Mouse (Mus musculus) neural tube, embryonic 13.5 days (tissue): ENCODE results near the gene Pdzrn3. TPM values are rescaled to one million over a fixed set of nuclear protein-coding genes. Genes with fewer than 3 reads are reported as not detected.
A peak's percentile ranks its signal among the peaks of the same experiment; 100 is the strongest.

ENCODE experiments used
- ATAC-seq: fragments of 200-750 bp; cut with Nextera tagmentation; 2 replicates; pipeline ENCODE4 v1.8.0; 2017; ENCODE audit warnings: low read depth, mild to moderate bottlenecking, moderate TSS enrichment, moderate library complexity
- H3K27ac ChIP-seq: fragments of 300-500 bp; sonication (generic); replicated peaks from 2 replicates; pipeline ENCODE4 v1.5.1; 2015; ENCODE audit warnings: moderate library complexity, mild to moderate bottlenecking, inconsistent platforms
- H3K27me3 ChIP-seq: fragments of 300-500 bp; sonication (generic); 2 replicates; pipeline ENCODE4 v1.6.1; 2015; ENCODE audit warnings: mild to moderate bottlenecking, inconsistent platforms
- H3K36me3 ChIP-seq: fragments of 300-500 bp; sonication (generic); 2 replicates; pipeline ENCODE4 v1.6.1; 2015; ENCODE audit warnings: mild to moderate bottlenecking, inconsistent platforms
- H3K4me1 ChIP-seq: fragments of 300-500 bp; sonication (generic); replicated peaks from 2 replicates; pipeline ENCODE4 v1.6.1; 2015; ENCODE audit warnings: inconsistent platforms
- H3K4me2 ChIP-seq: fragments of 300-500 bp; sonication (generic); 2 replicates; pipeline ENCODE4 v1.6.1; 2015; ENCODE audit warnings: inconsistent platforms, mild to moderate bottlenecking, moderate library complexity
- H3K4me3 ChIP-seq: fragments of 300-500 bp; sonication (generic); 2 replicates; pipeline ENCODE4 v1.5.1; 2015; ENCODE audit warnings: mild to moderate bottlenecking, inconsistent platforms
- H3K9ac ChIP-seq: fragments of 300-500 bp; sonication (generic); 2 replicates; pipeline ENCODE4 v1.6.1; 2015; ENCODE audit warnings: moderate library complexity, mild to moderate bottlenecking, inconsistent platforms
- H3K9me3 ChIP-seq: fragments of 300-500 bp; sonication (generic); 2 replicates; pipeline ENCODE4 v1.6.1; 2016; ENCODE audit warnings: inconsistent platforms
- WGBS: fragments of 180-500 bp; shearing (Covaris S2); methylation state at CpG from one replicate; pipeline ENCODE4 v1.1.7; 2015; 5-methylcytosine and 5-hydroxymethylcytosine counted together
- polyA plus RNA-seq: library from polyadenylated mRNA; unstranded; fragments of >200 nt; fragmentation: Nextera tagmentation; extraction: Ambion mirVana; gene quantifications from 2 replicates; pipeline ENCODE4 v1.2.1, GENCODE M21; 2015

The Pdzrn3 gene
- polyA plus RNA-seq, 1 experiment from 2014 or later: 25.5 TPM

GRCm38 (mm10) chr6:101198943-101199298 lies 178.8 kb downstream of the Pdzrn3 start:
- Histone ChIP-seq H3K9me3 (no peaks in the 10 kb centered on the region), H3K36me3 (no peaks in the 10 kb centered on the region), H3K9ac (peak overlapping the region; percentile 69), H3K4me1 (peaks cover 57% of the 10 kb centered on the region), H3K27ac (peak overlapping the region; percentile 86), H3K27me3 (no peaks in the 10 kb centered on the region), H3K4me3 (peak overlapping the region; percentile 47), H3K4me2 (peak overlapping the region; percentile 77)
- 2% methylated on average over 8 of the region's 8 CpGs for WGBS
- peak; percentile 82 for ATAC-seq

- 3% methylated on average over 24 of the region's 24 CpGs for WGBS
- Histone ChIP-seq H3K4me1 (peaks cover 62% of the 10 kb centered on the region), H3K36me3 (no peaks in the 10 kb centered on the region), H3K4me2 (peak overlapping the region; percentile 77), H3K9me3 (no peaks in the 10 kb centered on the region), H3K9ac (peak overlapping the region; percentile 69), H3K27ac (peak overlapping the region; percentile 86), H3K27me3 (no peaks in the 10 kb centered on the region), H3K4me3 (peak overlapping the region; percentile 47)
- peak; percentile 70 for ATAC-seq
Measured at GRCm38 (mm10) chr6:101198284-101198942, 179.3 kb downstream of the Pdzrn3 start.

GRCm38 (mm10) chr6:101197642-101198041 lies 180.1 kb downstream of the Pdzrn3 start:
- Histone ChIP-seq H3K4me3 (peak overlapping the region; percentile 47), H3K27ac (peak overlapping the region; percentile 86), H3K9ac (peak overlapping the region; percentile 46), H3K4me1 (peaks cover 67% of the 10 kb centered on the region), H3K9me3 (no peaks in the 10 kb centered on the region), H3K4me2 (peak overlapping the region; percentile 77), H3K36me3 (no peaks in the 10 kb centered on the region), H3K27me3 (no peaks in the 10 kb centered on the region)
- WGBS: 6% methylated on average over 5 of the region's 5 CpGs
- no peak for ATAC-seq

GRCm38 (mm10) chr6:101195891-101196290 lies 181.8 kb downstream of the Pdzrn3 start:
- Histone ChIP-seq H3K36me3 (peaks cover 5% of the 10 kb centered on the region; the same call in 1 of the 2 replicates), H3K9ac (peak overlapping the region; percentile 46; the same call in 1 of the 2 replicates), H3K4me3 (peak overlapping the region; percentile 47), H3K4me1 (peaks cover 67% of the 10 kb centered on the region), H3K9me3 (no peaks in the 10 kb centered on the region), H3K4me2 (peak overlapping the region; percentile 77), H3K27me3 (no peaks in the 10 kb centered on the region), H3K27ac (peak overlapping the region; percentile 56; the same call in 1 of the 2 replicates)
- WGBS: 56% methylated on average over 5 of the region's 5 CpGs
- no peak for ATAC-seq

GRCm38 (mm10) chr6:101194386-101194925 lies 183.2 kb downstream of the Pdzrn3 start:
- peak overlapping the region; percentile 74; the same call in 1 of the 2 replicates for H3K27ac ChIP-seq
- peaks cover 62% of the 10 kb centered on the region for H3K4me1 ChIP-seq
- WGBS: 31% methylated on average over 8 of the region's 8 CpGs
- no peak for ATAC-seq
- H3K36me3 ChIP-seq: peaks cover 9% of the 10 kb centered on the region; the same call in 1 of the 2 replicates
- H3K9me3 ChIP-seq: no peaks in the 10 kb centered on the region
- no peaks in the 10 kb centered on the region for H3K27me3 ChIP-seq
- H3K9ac ChIP-seq: 0 out of 2 replicates have a peak overlapping the region, but pooled peaks have one; percentile 46
- peak overlapping the region; percentile 77 for H3K4me2 ChIP-seq
- no peak overlapping the region for H3K4me3 ChIP-seq

- H3K4me2 ChIP-seq: no peak overlapping the region
- WGBS: 91% methylated on average over 5 of the region's 5 CpGs
- H3K4me1 ChIP-seq: peaks cover 43% of the 10 kb centered on the region
- no peak overlapping the region for H3K27ac ChIP-seq
- H3K36me3 ChIP-seq: peaks cover 9% of the 10 kb centered on the region; the same call in 1 of the 2 replicates
- no peak overlapping the region for H3K4me3 ChIP-seq
- H3K9me3 ChIP-seq: no peaks in the 10 kb centered on the region
- no peak for ATAC-seq
- H3K27me3 ChIP-seq: no peaks in the 10 kb centered on the region
- H3K9ac ChIP-seq: no peak overlapping the region
Measured at GRCm38 (mm10) chr6:101191576-101191975, 186.1 kb downstream of the Pdzrn3 start.

GRCm38 (mm10) chr6:101187322-101187721 lies 190.4 kb downstream of the Pdzrn3 start:
- Histone ChIP-seq H3K4me2 (no peak overlapping the region), H3K27me3 (no peaks in the 10 kb centered on the region), H3K27ac (no peak overlapping the region), H3K9me3 (no peaks in the 10 kb centered on the region), H3K9ac (no peak overlapping the region), H3K4me3 (no peak overlapping the region), H3K4me1 (peaks cover 18% of the 10 kb centered on the region), H3K36me3 (peaks cover 9% of the 10 kb centered on the region; the same call in 1 of the 2 replicates)
- 62% methylated on average over 6 of the region's 6 CpGs for WGBS
- ATAC-seq: no peak

- 80% methylated on average over 3 of the region's 3 CpGs for WGBS
- Histone ChIP-seq H3K27me3 (no peaks in the 10 kb centered on the region), H3K36me3 (peaks cover 9% of the 10 kb centered on the region; the same call in 1 of the 2 replicates), H3K9me3 (no peaks in the 10 kb centered on the region), H3K9ac (no peak overlapping the region), H3K4me2 (no peak overlapping the region), H3K4me1 (peaks cover 18% of the 10 kb centered on the region), H3K27ac (no peak overlapping the region), H3K4me3 (no peak overlapping the region)
- no peak for ATAC-seq
Measured at GRCm38 (mm10) chr6:101186887-101187286, 190.8 kb downstream of the Pdzrn3 start.

GRCm38 (mm10) chr6:101184103-101184785 lies 193.5 kb downstream of the Pdzrn3 start:
- no peak for ATAC-seq
- no peaks in the 10 kb centered on the region for H3K36me3 ChIP-seq
- H3K9ac ChIP-seq: no peak overlapping the region
- no peak overlapping the region for H3K4me3 ChIP-seq
- H3K4me1 ChIP-seq: peaks cover 18% of the 10 kb centered on the region
- H3K9me3 ChIP-seq: no peaks in the 10 kb centered on the region
- no peak overlapping the region for H3K4me2 ChIP-seq
- no peak overlapping the region for H3K27ac ChIP-seq
- H3K27me3 ChIP-seq: no peaks in the 10 kb centered on the region
- 51% methylated on average over 10 of the region's 10 CpGs for WGBS

- no peak for ATAC-seq
- 74% methylated on average over 7 of the region's 7 CpGs for WGBS
- H3K9me3 ChIP-seq: no peaks in the 10 kb centered on the region
- H3K27me3 ChIP-seq: no peaks in the 10 kb centered on the region
- no peak overlapping the region for H3K4me3 ChIP-seq
- peaks cover 22% of the 10 kb centered on the region for H3K4me1 ChIP-seq
- H3K27ac ChIP-seq: no peak overlapping the region
- peaks cover 44% of the 10 kb centered on the region for H3K36me3 ChIP-seq
- H3K9ac ChIP-seq: no peak overlapping the region
- no peak overlapping the region for H3K4me2 ChIP-seq
Measured at GRCm38 (mm10) chr6:101170699-101171098, 207.0 kb downstream of the Pdzrn3 start.

GRCm38 (mm10) chr6:101153511-101153921 lies 224.2 kb downstream of the Pdzrn3 start:
- Histone ChIP-seq H3K27ac (no peak overlapping the region), H3K27me3 (no peaks in the 10 kb centered on the region), H3K9me3 (no peaks in the 10 kb centered on the region), H3K4me1 (peaks cover 42% of the 10 kb centered on the region), H3K4me2 (no peak overlapping the region), H3K36me3 (peaks cover 49% of the 10 kb centered on the region), H3K4me3 (no peak overlapping the region), H3K9ac (no peak overlapping the region)
- ATAC-seq: peak; percentile 52
- 76% methylated on average over 1 of the region's 1 CpGs for WGBS

GRCm38 (mm10) chr6:101135368-101135767 lies 242.3 kb downstream of the Pdzrn3 start:
- H3K9ac ChIP-seq: no peak overlapping the region
- no peaks in the 10 kb centered on the region for H3K4me1 ChIP-seq
- H3K36me3 ChIP-seq: no peaks in the 10 kb centered on the region
- H3K4me2 ChIP-seq: no peak overlapping the region
- H3K27ac ChIP-seq: no peak overlapping the region
- no peak for ATAC-seq
- no peaks in the 10 kb centered on the region for H3K9me3 ChIP-seq
- no peak overlapping the region for H3K4me3 ChIP-seq
- WGBS: 82% methylated on average over 3 of the region's 3 CpGs
- no peaks in the 10 kb centered on the region for H3K27me3 ChIP-seq
